Mouse (Mus musculus) liver, postnatal 0 days (tissue): Measurements from ENCODE around the gene Pprc1. TPM values are rescaled to one million over a fixed set of nuclear protein-coding genes. Genes with fewer than 3 reads are reported as not detected.

Experiments used
- ATAC-seq: fragments of 200-750 bp; cut with Nextera tagmentation; 2 replicates; pipeline ENCODE4 v1.8.0; 2017; ENCODE audit warnings: mild to moderate bottlenecking, moderate library complexity
- DNase-seq: peaks from one replicate; pipeline ENCODE4 v3.0.0-alpha.2; 2016
- H3K27ac ChIP-seq: fragments of 300-500 bp; sonication (generic); 2 replicates; pipeline ENCODE4 v1.5.1; 2014; ENCODE audit warnings: antibody characterized with exemption, moderate library complexity, mild to moderate bottlenecking, low read depth
- H3K27me3 ChIP-seq: fragments of 300-500 bp; sonication (generic); 2 replicates; pipeline ENCODE4 v1.6.1; 2014; ENCODE audit warnings: low read length, control low read depth, mixed read lengths; ENCODE audit not compliant: insufficient read depth
- H3K36me3 ChIP-seq: fragments of 300-500 bp; sonication (generic); replicated peaks from 2 replicates; pipeline ENCODE4 v1.6.1; 2014; ENCODE audit warnings: mild to moderate bottlenecking, control low read depth, low read length, moderate library complexity, mixed read lengths; ENCODE audit not compliant: insufficient read depth
- H3K4me1 ChIP-seq: fragments of 300-500 bp; sonication (generic); 2 replicates; pipeline ENCODE4 v1.6.1; 2014; ENCODE audit warnings: antibody characterized with exemption, mild to moderate bottlenecking, control low read depth; ENCODE audit not compliant: insufficient read depth
- H3K4me2 ChIP-seq: fragments of 300-500 bp; sonication (generic); 2 replicates; pipeline ENCODE4 v1.6.1; 2014; ENCODE audit warnings: low read depth, mild to moderate bottlenecking, low read length, moderate library complexity, mixed read lengths
- H3K4me3 ChIP-seq: fragments of 300-500 bp; sonication (generic); 2 replicates; pipeline ENCODE4 v1.5.1; 2014; ENCODE audit warnings: low read depth, low read length
- H3K9ac ChIP-seq: fragments of 300-500 bp; sonication (generic); replicated peaks from 2 replicates; pipeline ENCODE4 v1.6.1; 2014; ENCODE audit warnings: mild to moderate bottlenecking, moderate library complexity
- H3K9me3 ChIP-seq: fragments of 300-500 bp; sonication (generic); 2 replicates; pipeline ENCODE4 v1.6.1; 2016; ENCODE audit warnings: mild to moderate bottlenecking, control low read depth, low read length, mixed read lengths
- CTCF ChIP-seq: sonication (generic); IDR thresholded peaks from 2 replicates; pipeline ENCODE4 v1.5.1; 2016; ENCODE audit warnings: antibody characterized with exemption, low read depth
- EP300 ChIP-seq: IDR thresholded peaks from 2 replicates; pipeline ENCODE4 v1.6.1; 2016; ENCODE audit warnings: antibody characterized with exemption, low read depth, mild to moderate bottlenecking
- WGBS: fragments of 180-500 bp; shearing (Covaris S2); extraction: QIAGEN DNeasy Blood & Tissue Kit; methylation state at CpG from one replicate; pipeline ENCODE4 v1.1.7; 2014; ENCODE audit not compliant: insufficient replicate concordance; 5-methylcytosine and 5-hydroxymethylcytosine counted together
- polyA plus RNA-seq: library from polyadenylated mRNA; unstranded; fragments of >200 nt; fragmentation: Nextera tagmentation; extraction: Ambion mirVana; gene quantifications from 2 replicates; pipeline ENCODE4 v1.2.1, GENCODE M21; 2015

Pprc1 gene
- polyA plus RNA-seq, 1 experiment from 2014 or later: 7.7 TPM

DNA sequence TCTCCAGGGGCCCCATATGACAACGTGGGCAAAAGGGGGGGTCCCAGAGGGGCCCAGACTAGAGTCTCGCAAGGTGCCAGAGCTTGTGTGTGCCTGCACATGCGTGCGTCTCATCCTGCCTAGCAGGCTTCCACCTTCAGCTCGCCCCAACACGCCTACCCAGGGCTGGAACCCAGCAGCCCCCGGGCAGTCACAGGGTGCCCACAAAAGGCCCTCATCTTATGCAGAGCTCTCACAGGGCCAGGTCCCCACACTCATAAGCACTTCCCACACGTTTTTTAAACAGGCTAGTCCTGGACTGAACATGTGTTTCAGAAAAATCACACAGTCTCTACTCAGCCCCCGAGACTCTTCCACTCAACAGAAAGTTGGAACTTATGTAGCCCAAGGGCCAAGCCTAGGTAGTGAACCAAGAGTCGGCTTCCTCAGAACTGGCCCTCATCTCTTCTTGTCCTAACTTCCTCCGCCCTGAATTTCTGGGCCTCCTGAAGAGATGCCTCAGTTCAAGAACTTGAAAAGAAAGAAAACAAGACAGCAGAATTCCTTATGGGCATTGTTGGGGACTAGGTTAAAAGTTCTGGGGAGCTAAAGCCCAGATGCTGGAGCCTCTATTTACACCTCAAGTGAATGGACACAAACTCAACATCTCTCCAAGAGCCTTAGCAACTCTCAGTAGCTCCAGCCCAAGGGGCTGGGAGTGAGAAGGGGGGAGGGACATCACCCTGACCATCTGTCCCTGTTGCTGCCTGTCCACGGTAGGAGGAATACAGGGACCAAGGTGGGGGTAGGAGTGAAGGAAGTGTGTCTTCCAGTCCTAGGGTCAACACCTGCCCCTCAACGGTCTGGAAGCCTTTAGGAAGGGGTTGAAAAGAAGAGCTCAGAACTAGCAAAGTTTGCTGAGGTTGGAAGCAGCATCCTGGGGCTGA lies 6.5 kb upstream of the Pprc1 start:
- no peak for ATAC-seq
- H3K27me3 ChIP-seq: no peaks in the 10 kb centered on the region
- H3K4me1 ChIP-seq: peaks cover 56% of the 10 kb centered on the region
- peak overlapping the region; percentile 82 for H3K4me3 ChIP-seq
- peaks cover 33% of the 10 kb centered on the region for H3K36me3 ChIP-seq
- no peaks in the 10 kb centered on the region for H3K9me3 ChIP-seq
- DNase-seq: peak; percentile 36
- peak overlapping the region; percentile 90 for H3K4me2 ChIP-seq
- TF ChIP-seq CTCF (no peak), EP300 (no peak)
- peak overlapping the region; percentile 94 for H3K9ac ChIP-seq
- WGBS: 12% methylated on average over 13 of the region's 13 CpGs
- H3K27ac ChIP-seq: peak overlapping the region; percentile 93

DNA sequence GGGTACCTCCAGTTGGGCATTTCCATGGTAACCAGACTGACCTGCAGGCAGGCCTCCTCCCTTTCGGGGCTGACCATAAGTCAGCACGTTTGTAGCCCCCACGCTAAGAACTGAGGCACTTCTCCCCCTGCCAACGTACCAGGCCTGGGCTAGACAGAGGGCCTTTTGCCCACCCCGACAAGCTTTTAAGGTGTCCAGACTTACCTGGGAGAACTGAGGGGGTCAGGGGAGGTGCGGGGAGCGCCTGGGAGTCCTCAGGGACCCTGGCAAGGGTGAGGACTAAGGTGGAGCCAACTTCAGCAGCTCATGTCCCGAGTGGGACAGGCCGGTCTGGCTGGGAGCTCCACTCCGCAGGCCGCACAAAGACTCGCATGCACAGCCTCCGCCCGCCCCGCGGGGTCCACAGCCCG lies 5.8 kb upstream of the Pprc1 start:
- WGBS: 3% methylated on average over 17 of the region's 17 CpGs
- peak; percentile 16; the same call in 1 of the 2 replicates for ATAC-seq

DNA sequence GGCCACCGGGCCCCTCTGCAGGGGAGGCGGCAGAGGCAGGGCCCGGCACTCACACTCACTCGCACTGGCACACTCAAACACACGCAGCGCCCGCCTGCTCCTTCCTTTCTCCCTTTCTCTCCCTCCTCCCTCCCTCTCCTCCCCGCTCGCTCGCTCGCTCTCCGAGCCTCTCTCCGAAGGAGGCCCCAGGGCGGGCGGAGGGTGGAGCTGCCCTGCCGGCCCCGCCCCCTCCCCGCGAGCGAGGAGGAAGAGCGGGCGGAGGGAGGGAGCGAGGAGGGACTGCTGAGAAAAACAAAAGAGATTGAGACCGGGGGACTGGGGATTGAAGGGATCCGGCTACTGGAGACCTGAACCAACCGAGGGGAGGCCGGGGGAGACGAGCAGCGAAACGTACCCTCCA lies 5.2 kb upstream of the Pprc1 start:
- WGBS: 3% methylated on average over 22 of the region's 30 CpGs
- Histone ChIP-seq H3K27me3 (no peaks in the 10 kb centered on the region), H3K36me3 (peaks cover 20% of the 10 kb centered on the region), H3K4me1 (peaks cover 67% of the 10 kb centered on the region), H3K4me3 (peak overlapping the region; percentile 82), H3K4me2 (peak overlapping the region; percentile 90), H3K9me3 (no peaks in the 10 kb centered on the region), H3K27ac (peak overlapping the region; percentile 93), H3K9ac (peak overlapping the region; percentile 94)
- TF ChIP-seq EP300: no peak
- no peak for TF ChIP-seq CTCF
- peak; percentile 81 for ATAC-seq
- DNase-seq: peak; percentile 93

More for the DNA sequence above, 5.8 kb upstream of the Pprc1 start:
- Histone ChIP-seq H3K4me1 (peaks cover 62% of the 10 kb centered on the region), H3K9ac (peak overlapping the region; percentile 94), H3K4me3 (peak overlapping the region; percentile 82), H3K4me2 (peak overlapping the region; percentile 90), H3K27me3 (no peaks in the 10 kb centered on the region), H3K9me3 (no peaks in the 10 kb centered on the region), H3K27ac (peak overlapping the region; percentile 93), H3K36me3 (peaks cover 26% of the 10 kb centered on the region)
- TF ChIP-seq EP300 (no peak), CTCF (no peak)
- no peak for DNase-seq

DNA sequence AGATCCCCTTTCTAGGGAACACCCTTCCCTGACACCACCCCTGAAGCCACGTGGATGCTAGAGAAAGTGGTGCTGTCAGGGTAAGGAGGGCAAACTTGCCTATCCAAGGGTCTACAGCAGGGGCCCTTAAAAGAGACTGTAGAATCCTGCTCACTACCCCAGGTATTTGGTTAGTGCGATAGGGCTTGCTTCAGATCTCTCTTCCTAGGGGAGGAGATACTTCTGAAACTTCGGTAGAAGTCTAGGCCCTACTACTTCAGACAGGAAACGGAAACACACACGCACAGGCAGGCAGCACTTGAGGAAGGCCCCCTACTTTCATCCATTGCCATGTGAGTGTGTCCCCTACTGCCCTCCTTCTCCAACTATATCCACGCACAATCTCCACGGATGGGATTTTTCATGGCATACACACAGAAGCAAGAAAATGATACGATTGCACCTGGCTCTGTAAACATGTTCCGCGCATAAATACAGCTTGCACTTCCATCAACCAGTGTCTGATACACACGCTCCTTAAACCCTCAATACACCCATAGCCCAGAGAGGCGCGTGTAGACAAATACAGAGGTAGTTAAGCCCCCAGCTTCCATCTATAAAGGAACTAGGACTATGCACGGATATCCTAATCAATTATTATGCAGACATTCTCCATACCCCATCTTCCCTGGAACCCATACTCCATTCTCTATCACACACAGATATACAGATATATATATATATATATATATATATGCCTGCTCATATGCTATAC lies 4.4 kb upstream of the Pprc1 start:
- Histone ChIP-seq H3K4me3 (peak overlapping the region; percentile 82), H3K27ac (peak overlapping the region; percentile 93), H3K4me2 (peak overlapping the region; percentile 90), H3K9ac (peak overlapping the region; percentile 94), H3K4me1 (peaks cover 67% of the 10 kb centered on the region), H3K27me3 (no peaks in the 10 kb centered on the region), H3K9me3 (no peaks in the 10 kb centered on the region), H3K36me3 (peaks cover 12% of the 10 kb centered on the region)
- ATAC-seq (no peak), DNase-seq (no peak)
- TF ChIP-seq EP300 (no peak), CTCF (no peak)
- WGBS: 35% methylated on average over 14 of the region's 14 CpGs

DNA sequence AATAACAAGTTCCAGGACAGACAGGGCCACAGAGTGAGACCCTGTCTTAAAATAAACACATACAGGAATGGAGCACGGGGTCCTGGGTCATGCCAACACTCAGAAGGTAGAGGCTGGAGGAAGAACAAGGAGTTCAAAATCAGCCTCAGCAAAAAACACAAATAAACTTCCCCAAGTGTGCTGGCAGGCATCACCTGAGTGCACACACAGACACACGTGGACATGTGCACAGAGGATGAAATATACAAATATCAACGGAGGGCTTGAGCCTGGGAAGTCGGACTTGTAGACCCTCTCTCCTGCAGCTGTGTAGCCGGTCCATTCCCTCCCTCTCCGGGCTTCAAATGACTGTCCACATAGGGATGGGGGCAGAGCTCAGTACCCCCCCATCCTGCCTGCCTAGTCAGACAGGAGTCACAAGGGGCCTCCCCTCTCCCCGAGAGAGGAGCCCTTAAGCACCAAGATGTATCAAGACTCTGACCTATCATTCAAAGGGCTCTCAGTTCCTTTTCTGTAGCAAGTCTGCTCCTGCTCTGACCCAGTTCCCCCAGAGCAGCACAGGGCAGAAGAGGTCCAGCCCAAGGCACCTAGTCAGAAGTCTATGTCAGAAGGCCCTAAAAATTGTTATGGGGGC lies 3.3 kb upstream of the Pprc1 start:
- Histone ChIP-seq H3K9me3 (no peaks in the 10 kb centered on the region), H3K4me2 (peak overlapping the region; percentile 95), H3K27ac (peak overlapping the region; percentile 77), H3K36me3 (peaks cover under 1% of the 10 kb centered on the region), H3K4me1 (peaks cover 72% of the 10 kb centered on the region), H3K4me3 (peak overlapping the region; percentile 30), H3K9ac (peak overlapping the region; percentile 47), H3K27me3 (no peaks in the 10 kb centered on the region)
- ATAC-seq: no peak
- 30% methylated on average over 7 of the region's 7 CpGs for WGBS
- TF ChIP-seq CTCF: no peak
- TF ChIP-seq EP300: no peak
- DNase-seq: no peak
